Mouse (Mus musculus) G1E (cell line): ENCODE results near the gene Stk38.

Experiments used
- CTCF ChIP-seq: IDR thresholded peaks from 2 replicates; pipeline ENCODE4 v1.5.1; 2012; ENCODE audit warnings: low read depth, low read length, inconsistent platforms, mixed read lengths
- GATA1 ChIP-seq: IDR thresholded peaks from 2 replicates; pipeline ENCODE4 v1.6.1; 2012; ENCODE audit warnings: borderline replicate concordance, low read length, inconsistent platforms, mixed read lengths
- TAL1 ChIP-seq: conservative IDR thresholded peaks from 2 replicates; pipeline ENCODE4 v1.6.1; 2012; ENCODE audit warnings: low read depth, low read length, inconsistent platforms, mixed read lengths

- peak; percentile 27; the same call in 1 of the 2 replicates for TF ChIP-seq CTCF
- TF ChIP-seq TAL1: no peak
- no peak for TF ChIP-seq GATA1
Observed at GRCm38 (mm10) chr17:29015638-29016037, 7.8 kb upstream of the Stk38 start.
